Mouse (Mus musculus) limb, embryonic 11.5 days (tissue): ENCODE results near the gene Klk1b24. TPM values are rescaled to one million over a fixed set of nuclear protein-coding genes. Genes with fewer than 3 reads are reported as not detected.
"Not testable (repeated sequence)": the region's sequence is repeated elsewhere in the genome, so short reads cannot be mapped to it uniquely, and the experiment has no call there.

Source experiments
- ATAC-seq: fragments of 200-750 bp; cut with Nextera tagmentation; 2 replicates; pipeline ENCODE4 v1.8.0; 2017; ENCODE audit warnings: low read depth; ENCODE audit not compliant: insufficient number of reproducible peaks, low FRiP score, low TSS enrichment
- DNase-seq: peaks from one replicate; pipeline ENCODE4 v3.0.0-alpha.2; 2015; ENCODE audit warnings: low spot score
- H3K27ac ChIP-seq: fragments of 300-500 bp; sonication (generic); replicated peaks from 2 replicates; pipeline ENCODE4 v1.5.1; 2014; ENCODE audit warnings: low read depth, mild to moderate bottlenecking, low read length
- H3K27me3 ChIP-seq: fragments of 300-500 bp; sonication (generic); 2 replicates; pipeline ENCODE4 v1.6.1; 2014; ENCODE audit warnings: mild to moderate bottlenecking, low read length, mixed read lengths; ENCODE audit not compliant: control insufficient read depth, insufficient read depth
- H3K36me3 ChIP-seq: fragments of 300-500 bp; sonication (generic); 2 replicates; pipeline ENCODE4 v1.6.1; 2014; ENCODE audit warnings: mild to moderate bottlenecking, low read length, moderate library complexity, mixed read lengths; ENCODE audit not compliant: control insufficient read depth, insufficient read depth
- H3K4me1 ChIP-seq: fragments of 300-500 bp; sonication (generic); 2 replicates; pipeline ENCODE4 v1.6.1; 2014; ENCODE audit warnings: low read length, mixed read lengths; ENCODE audit not compliant: control insufficient read depth, insufficient read depth
- H3K4me2 ChIP-seq: fragments of 300-500 bp; sonication (generic); 2 replicates; pipeline ENCODE4 v1.6.1; 2014; ENCODE audit warnings: low read depth, mild to moderate bottlenecking, moderate library complexity; ENCODE audit not compliant: severe bottlenecking
- H3K4me3 ChIP-seq: fragments of 300-500 bp; sonication (generic); 2 replicates; pipeline ENCODE4 v1.5.1; 2014; ENCODE audit warnings: low read depth, low read length
- H3K9ac ChIP-seq: fragments of 300-500 bp; sonication (generic); 2 replicates; pipeline ENCODE4 v1.6.1; 2014; ENCODE audit warnings: mild to moderate bottlenecking, low read length
- H3K9me3 ChIP-seq: fragments of 300-500 bp; sonication (generic); 2 replicates; pipeline ENCODE4 v1.6.1; 2016; ENCODE audit warnings: low read length; ENCODE audit not compliant: control insufficient read depth
- WGBS: fragments of 180-500 bp; shearing (Covaris S2); extraction: QIAGEN DNeasy Blood & Tissue Kit; methylation state at CpG from one replicate; pipeline ENCODE4 v1.1.7; 2014; 5-methylcytosine and 5-hydroxymethylcytosine counted together
- polyA plus RNA-seq: library from polyadenylated mRNA; unstranded; fragments of >200 nt; fragmentation: Nextera tagmentation; extraction: Ambion mirVana; gene quantifications from 2 replicates; pipeline ENCODE4 v1.2.1, GENCODE M21; 2014

Klk1b24 gene
- polyA plus RNA-seq: not detected in 2 replicates

- H3K4me2 ChIP-seq, H3K27me3 ChIP-seq, H3K9me3 ChIP-seq, H3K4me1 ChIP-seq, H3K27ac ChIP-seq, ATAC-seq, H3K9ac ChIP-seq, H3K4me3 ChIP-seq, H3K36me3 ChIP-seq, DNase-seq: not testable (repeated sequence)
These were observed at the start of gene Klk1b24 for GRCm38 (mm10) chr7:44187936-44188335. Gene Klk1b24 (plus strand): TSS chr7:44188236.

GRCm38 (mm10) chr7:44179299-44180045 is 8.6 kb upstream of the Klk1b24 start:
- no peak overlapping the region for H3K4me3 ChIP-seq
- H3K27me3 ChIP-seq: no peaks in the 10 kb centered on the region
- H3K9me3 ChIP-seq: no peaks in the 10 kb centered on the region
- 84% methylated on average over 9 of the region's 9 CpGs for WGBS
- H3K4me2 ChIP-seq: no peak overlapping the region
- H3K27ac ChIP-seq: no peak overlapping the region
- H3K4me1 ChIP-seq: no peaks in the 10 kb centered on the region
- no peak for ATAC-seq
- H3K9ac ChIP-seq: no peak overlapping the region
- no peak for DNase-seq
- no peaks in the 10 kb centered on the region for H3K36me3 ChIP-seq

- H3K36me3 ChIP-seq, H3K4me1 ChIP-seq, DNase-seq, H3K9ac ChIP-seq, ATAC-seq, H3K27me3 ChIP-seq, H3K4me2 ChIP-seq, H3K9me3 ChIP-seq, H3K4me3 ChIP-seq, H3K27ac ChIP-seq: not testable (repeated sequence)
- WGBS: 65% methylated on average over 8 of the region's 8 CpGs
These were observed 1.5 kb upstream of the Klk1b24 start for GRCm38 (mm10) chr7:44186516-44186915.

GRCm38 (mm10) chr7:44193466-44193865 is 5.4 kb downstream of the Klk1b24 start:
- WGBS: 64% methylated on average over 1 of the region's 1 CpGs
- H3K4me3 ChIP-seq, ATAC-seq, H3K9me3 ChIP-seq, H3K9ac ChIP-seq, H3K27me3 ChIP-seq, DNase-seq, H3K36me3 ChIP-seq, H3K4me2 ChIP-seq, H3K4me1 ChIP-seq, H3K27ac ChIP-seq: not testable (repeated sequence)

GRCm38 (mm10) chr7:44197891-44198290 is 9.9 kb downstream of the Klk1b24 start, which contains the start of gene Klk1b3:
Gene Klk1b3 (plus strand): TSS chr7:44198191.
- DNase-seq (no peak), ATAC-seq (no peak)
- Histone ChIP-seq H3K27ac (no peak within 1 kb of the TSS), H3K27me3 (no peaks in the 10 kb centered on the region), H3K9ac (no peak within 1 kb of the TSS), H3K36me3 (no peaks in the 10 kb centered on the region), H3K4me1 (no peaks in the 10 kb centered on the region), H3K4me3 (no peak within 1 kb of the TSS), H3K9me3 (no peaks in the 10 kb centered on the region), H3K4me2 (no peak within 1 kb of the TSS)
- 59% methylated on average over 3 of the region's 3 CpGs for WGBS

- H3K4me3 ChIP-seq: not testable (repeated sequence)
These were observed 19.1 kb downstream of the Klk1b24 start, which contains the start of gene Klk1b4 for GRCm38 (mm10) chr7:44207135-44207534. Gene Klk1b4 (plus strand): TSS chr7:44207435.

GRCm38 (mm10) chr7:44208307-44208706 is 20.3 kb downstream of the Klk1b24 start:
- no peak for ATAC-seq
- H3K27me3 ChIP-seq: no peaks in the 10 kb centered on the region
- WGBS: 76% methylated on average over 3 of the region's 3 CpGs

More at GRCm38 (mm10) chr7:44207135-44207534, 19.1 kb downstream of the Klk1b24 start, which contains the start of gene Klk1b4:
- not testable (repeated sequence) for H3K9me3 ChIP-seq, H3K4me2 ChIP-seq, H3K36me3 ChIP-seq, H3K27ac ChIP-seq, ATAC-seq, DNase-seq, H3K27me3 ChIP-seq, H3K9ac ChIP-seq, H3K4me1 ChIP-seq
- WGBS: 51% methylated on average over 3 of the region's 3 CpGs

GRCm38 (mm10) chr7:44215645-44216044 is 27.6 kb downstream of the Klk1b24 start, which contains the start of gene Klk1b5:
Gene Klk1b5 (plus strand): TSS chr7:44215945.
- Histone ChIP-seq H3K9ac (no peak within 1 kb of the TSS), H3K27ac (no peak within 1 kb of the TSS), H3K36me3 (no peaks in the 10 kb centered on the region), H3K27me3 (no peaks in the 10 kb centered on the region), H3K4me1 (no peaks in the 10 kb centered on the region), H3K4me2 (no peak within 1 kb of the TSS), H3K9me3 (no peaks in the 10 kb centered on the region), H3K4me3 (no peak within 1 kb of the TSS)
- WGBS: 76% methylated on average over 1 of the region's 1 CpGs
- ATAC-seq (no peak), DNase-seq (no peak)

More at GRCm38 (mm10) chr7:44208307-44208706, 20.3 kb downstream of the Klk1b24 start:
- Histone ChIP-seq H3K27ac (no peak overlapping the region), H3K4me3 (no peak overlapping the region), H3K4me1 (no peaks in the 10 kb centered on the region), H3K4me2 (no peak overlapping the region), H3K36me3 (no peaks in the 10 kb centered on the region), H3K9ac (no peak overlapping the region), H3K9me3 (no peaks in the 10 kb centered on the region)
- DNase-seq: no peak
